Comparison of ENCODE assay signal across 8 mouse cellular contexts in genomic region chr10:81643449-81644055, GRCm38 (mm10). TPM values are rescaled to one million over a fixed set of nuclear protein-coding genes. Genes with fewer than 3 reads are reported as not detected.
DNase-seq lines count a peak whose midpoint lies in the region; ATAC-seq and TF ChIP-seq lines count a peak whose summit lies in the region.

No protein-coding gene starts in this region.

- peak; percentile 87 for ATAC-seq in activated CD4-positive, CD25-positive, alpha-beta regulatory T cell, adult 4 months
- peak; percentile 74 for ATAC-seq in megakaryocyte progenitor cell, adult 5-6 weeks (replicated peaks; ENCODE audit: poor library complexity)

- H3K4me3 ChIP-seq in cortical plate, adult 2 months (ENCODE audit: insufficient read depth, low read length) = peak overlapping the region; percentile 87

- H3K4me1 ChIP-seq in cortical plate, adult 2 months (ENCODE audit: control insufficient read depth, insufficient read depth, low read length) = peaks cover 15% of the 10 kb centered on the region

- TF ChIP-seq CTCF in cortical plate, adult 2 months (IDR thresholded peaks at IDR 0.05; ENCODE audit: extremely low read depth, insufficient read depth, low read length) = no peak

- TF ChIP-seq POLR2A in cortical plate, adult 2 months (IDR thresholded peaks at IDR 0.05; ENCODE audit: extremely low read depth, insufficient read depth, low read length) = peak; percentile 73

- DNase-seq in gastrocnemius, postnatal 10 days = peak; percentile 96
- peak; percentile 96 for DNase-seq in induced T-regulatory cell, adult 2 months (ENCODE audit: low read depth)
- peak; percentile 92 to 94 for DNase-seq in left cerebral cortex, adult 9 months (ENCODE audit: low spot score in 2 of 2)
- peak; percentile 96 for DNase-seq in right cerebral cortex, postnatal 14 days
- DNase-seq in urinary bladder, postnatal 36 days (ENCODE audit: low spot score in 2 of 2) = peak; percentile 91 to 96

- peak overlapping the region; percentile 90 for H3K27ac ChIP-seq in cortical plate, adult 2 months (ENCODE audit: insufficient read depth, low read length)

RNA-seq across cellular contexts. Expression of gene Gm10778, which starts 5.3 kb away (rescaled TPM):
- polyA plus RNA-seq in activated CD4-positive, CD25-positive, alpha-beta regulatory T cell, adult 4 months (2017; shearing (Covaris generic)) = 1 to 10 TPM; 8.1 to 9.8 TPM
- polyA plus RNA-seq in cortical plate, adult 2 months (2012; rRNA removed) = 3.1 and 3.3 TPM in 2 replicates
- total RNA-seq in gastrocnemius, postnatal 10 days (2021) = 1 to 10 TPM; 1.7 to 2.2 TPM
- total RNA-seq in megakaryocyte progenitor cell, adult 5-6 weeks (2015) = 4.4 and 8.6 TPM in 2 replicates
- 4.6 and 4.9 TPM in 2 replicates for total RNA-seq in megakaryocyte progenitor cell, adult 5-6 weeks (2017)

RNA-seq across cellular contexts. Expression of gene Ankrd24, which starts 15.2 kb away (rescaled TPM):
- polyA plus RNA-seq in activated CD4-positive, CD25-positive, alpha-beta regulatory T cell, adult 4 months (2017; shearing (Covaris generic)) = 1 to 10 TPM; 1.1 to 1.7 TPM
- polyA plus RNA-seq in cortical plate, adult 2 months (2012; rRNA removed) = 143 and 144 TPM in 2 replicates
- total RNA-seq in gastrocnemius, postnatal 10 days (2021) = 10 to 100 TPM; 13.0 to 18.4 TPM
- 5.8 and 6.8 TPM in 2 replicates for total RNA-seq in megakaryocyte progenitor cell, adult 5-6 weeks (2015)
- 7.0 and 8.9 TPM in 2 replicates for total RNA-seq in megakaryocyte progenitor cell, adult 5-6 weeks (2017)

RNA-seq across cellular contexts. Expression of gene Sirt6, which starts 16.0 kb away (rescaled TPM):
- polyA plus RNA-seq in activated CD4-positive, CD25-positive, alpha-beta regulatory T cell, adult 4 months (2017; shearing (Covaris generic)) = 10 to 100 TPM; 23.1 TPM
- polyA plus RNA-seq in cortical plate, adult 2 months (2012; rRNA removed) = 31.2 and 33.3 TPM in 2 replicates
- total RNA-seq in gastrocnemius, postnatal 10 days (2021) = 1 to 10 TPM; 7.3 to 9.7 TPM
- total RNA-seq in megakaryocyte progenitor cell, adult 5-6 weeks (2015) = 8.3 and 9.5 TPM in 2 replicates
- 4.1 and 5.3 TPM in 2 replicates for total RNA-seq in megakaryocyte progenitor cell, adult 5-6 weeks (2017)

RNA-seq across cellular contexts. Expression of gene BC025920, which starts 37.5 kb away (rescaled TPM):
- 1 to 10 TPM; 1.5 to 2.5 TPM for polyA plus RNA-seq in activated CD4-positive, CD25-positive, alpha-beta regulatory T cell, adult 4 months (2017; shearing (Covaris generic))
- 3.7 and 4.2 TPM in 2 replicates for polyA plus RNA-seq in cortical plate, adult 2 months (2012; rRNA removed)
- total RNA-seq in gastrocnemius, postnatal 10 days (2021) = 1 to 10 TPM; 1.6 to 1.8 TPM
- total RNA-seq in megakaryocyte progenitor cell, adult 5-6 weeks (2015) = 1.2 and 3.1 TPM in 2 replicates
- 1.2 and 2.2 TPM in 2 replicates for total RNA-seq in megakaryocyte progenitor cell, adult 5-6 weeks (2017)

RNA-seq across cellular contexts. Expression of gene Tle6, which starts 42.7 kb away (rescaled TPM):
- polyA plus RNA-seq in activated CD4-positive, CD25-positive, alpha-beta regulatory T cell, adult 4 months (2017; shearing (Covaris generic)) = under 1 TPM in 1 of 2 experiments, not detected in 1; 0.89 TPM
- polyA plus RNA-seq in cortical plate, adult 2 months (2012; rRNA removed) = 21.2 and 25.3 TPM in 2 replicates
- total RNA-seq in gastrocnemius, postnatal 10 days (2021) = 1 to 10 TPM; 2.2 to 3.1 TPM
- 15.4 and 18.4 TPM in 2 replicates for total RNA-seq in megakaryocyte progenitor cell, adult 5-6 weeks (2015)
- 3.5 and 13.3 TPM in 2 replicates for total RNA-seq in megakaryocyte progenitor cell, adult 5-6 weeks (2017)

Comparison
In these comparisons a context has a peak if more than half of its experiments do, and no peak if none do; other contexts are left out.
1. Peak in every context shown above with its lines: DNase-seq, ATAC-seq, H3K4me3 ChIP-seq and H3K27ac ChIP-seq.